Mouse (Mus musculus): ENCODE measurements around the gene Zmat1. TPM values are rescaled to one million over a fixed set of nuclear protein-coding genes. Genes with fewer than 3 reads are reported as not detected.

The Zmat1 gene
- 1 to 10 TPM; 5.1 to 5.5 TPM for polyA plus RNA-seq (2017; shearing (Covaris generic))

DNA sequence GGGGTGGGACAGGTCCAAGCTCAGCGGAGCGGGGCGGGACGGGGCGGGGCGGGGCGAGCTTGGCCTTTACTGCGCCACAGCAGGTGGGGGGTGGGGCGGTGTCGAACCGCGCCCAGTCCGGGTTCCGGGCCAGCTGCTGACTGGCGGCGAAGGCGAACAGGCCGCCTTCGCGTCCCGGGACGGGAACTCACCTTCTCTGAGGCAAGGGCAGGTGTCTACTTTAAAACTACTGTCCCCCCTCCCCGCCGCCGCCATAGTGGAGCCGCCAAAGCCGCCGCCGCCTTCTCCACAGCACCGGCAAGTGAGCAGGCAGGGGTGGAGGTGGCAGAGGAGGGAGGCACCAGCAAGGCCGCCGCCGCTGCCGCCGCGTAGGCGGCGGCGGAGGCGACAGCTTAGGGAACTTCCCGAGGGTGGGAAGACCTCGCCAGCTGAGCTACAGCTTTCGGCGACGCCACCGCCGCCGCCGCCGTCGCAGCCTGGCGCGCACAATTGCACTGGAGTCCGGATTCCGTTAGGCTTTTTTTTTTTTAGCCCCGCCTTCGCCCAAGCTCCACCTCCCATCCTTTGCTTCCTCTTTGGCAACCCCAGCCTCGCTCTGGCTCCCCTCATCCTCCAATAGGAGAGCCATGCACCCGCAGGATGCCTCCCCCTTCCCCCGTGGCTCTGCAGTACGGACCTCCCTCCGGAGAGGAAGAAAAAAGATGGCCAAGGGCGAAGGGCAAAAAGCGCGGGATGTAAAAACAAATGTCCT lies at the start of gene Zmat1:
Zmat1 (minus strand) TSS at position 490 of the 751 bp plus-strand sequence.

DNA sequence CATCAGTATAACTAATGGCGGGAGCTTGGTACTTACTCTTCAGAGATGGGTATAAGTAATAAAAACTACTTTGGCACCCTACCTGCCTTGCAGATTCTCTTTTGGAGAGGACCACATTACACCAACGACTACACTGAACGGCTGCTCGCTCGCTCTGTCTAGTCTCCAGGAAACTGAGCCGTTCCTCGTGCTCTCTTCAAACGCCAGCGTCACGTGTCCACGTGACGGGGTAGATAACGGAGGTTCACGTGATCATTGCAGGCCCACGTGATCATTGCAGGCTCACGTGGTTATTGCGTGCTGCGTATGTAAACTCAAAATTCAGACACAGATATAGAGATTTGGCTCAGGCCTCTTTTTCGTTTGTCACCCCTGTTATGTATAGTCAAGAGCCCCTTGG lies 44.5 kb downstream of the Zmat1 start, which contains the start of gene Nxf2:
Nxf2 (minus strand) TSS at position 209 of the 400 bp plus-strand sequence.

Other genes starting within 250 kb of the Zmat1 start
- 1 to 10 TPM; 4.0 to 8.6 TPM for gene Armcx2, start 200.0 kb downstream of the Zmat1 start, polyA plus RNA-seq (2017; shearing (Covaris generic))
- under 1 TPM in 1 of 2 experiments, not detected in 1; 0.14 TPM for gene Nxf2, start 44.5 kb downstream of the Zmat1 start, polyA plus RNA-seq (2017; shearing (Covaris generic))
- not detected for gene Gm15023, start 168.4 kb upstream of the Zmat1 start, polyA plus RNA-seq (2017; shearing (Covaris generic))
- gene Tceal6, start 201.5 kb upstream of the Zmat1 start, polyA plus RNA-seq (2017; shearing (Covaris generic)): not detected